26 mouse cellular contexts compared by ENCODE assay signal in genomic region chr9:21853961-21854360, GRCm38 (mm10). TPM values are rescaled to one million over a fixed set of nuclear protein-coding genes. Genes with fewer than 3 reads are reported as not detected.
DNase-seq lines count a peak whose midpoint lies in the region; ATAC-seq lines count a peak whose summit lies in the region.
"Had no signal": no experiment of that assay in that cellular context is flagged by ENCODE, and none has a peak within 500 bp of the region (broad histone marks: within the 10 kb centered on the region; RNA-seq: fewer than 3 reads in every experiment).

No protein-coding gene starts in this region.

- ATAC-seq in limb, embryonic 12.5 days (ENCODE audit: insufficient number of reproducible peaks, insufficient read depth, low FRiP score, low TSS enrichment, low read depth): no peak
- peak; percentile 52 for ATAC-seq in activated CD4-positive, CD25-positive, alpha-beta regulatory T cell, adult 4 months
- ATAC-seq in limb, embryonic 15.5 days (ENCODE audit: insufficient number of reproducible peaks, low FRiP score, low TSS enrichment, low read depth): no peak
- no peak for ATAC-seq in hindbrain, embryonic 14.5 days (ENCODE audit: low FRiP score)
- ATAC-seq: forebrain, embryonic 13.5 days; hindbrain, embryonic 16.5 days; midbrain, embryonic 15.5 days had no signal

- 0 out of 2 replicates have a peak overlapping the region, but pooled peaks have one; percentile 8 for H3K27ac ChIP-seq in limb, embryonic 12.5 days
- no peak overlapping the region; the same call in 1 of the 2 replicates for H3K27ac ChIP-seq in limb, embryonic 10.5 days
- 0 out of 2 replicates have a peak overlapping the region, but pooled peaks have one; percentile 19 for H3K27ac ChIP-seq in limb, embryonic 15.5 days
- no peak overlapping the region for H3K27ac ChIP-seq in hindbrain, embryonic 14.5 days
- H3K27ac ChIP-seq: forebrain, embryonic 13.5 days; hindbrain, embryonic 10.5 days; liver, embryonic 14.5 days; midbrain, embryonic 15.5 days; neural tube, embryonic 15.5 days had no signal

- 76% methylated on average over 5 of the region's 5 CpGs for WGBS in limb, embryonic 12.5 days
- 82% methylated on average over 5 of the region's 5 CpGs for WGBS in limb, embryonic 10.5 days
- WGBS in limb, embryonic 15.5 days: 73% methylated on average over 5 of the region's 5 CpGs
- WGBS in hindbrain, embryonic 14.5 days: 87% methylated on average over 5 of the region's 5 CpGs

- H3K4me2 ChIP-seq in limb, embryonic 12.5 days: no peak overlapping the region
- no peak overlapping the region for H3K4me2 ChIP-seq in limb, embryonic 15.5 days
- no peak overlapping the region for H3K4me2 ChIP-seq in hindbrain, embryonic 14.5 days (replicated peaks)
- H3K4me2 ChIP-seq: forebrain, embryonic 13.5 days had no signal

- H3K4me1 ChIP-seq in limb, embryonic 12.5 days (replicated peaks): peaks cover 26% of the 10 kb centered on the region
- peaks cover 39% of the 10 kb centered on the region for H3K4me1 ChIP-seq in limb, embryonic 10.5 days
- peaks cover 35% of the 10 kb centered on the region for H3K4me1 ChIP-seq in limb, embryonic 15.5 days
- no peaks in the 10 kb centered on the region for H3K4me1 ChIP-seq in hindbrain, embryonic 14.5 days (replicated peaks; ENCODE audit: control insufficient read depth, insufficient read depth, low read length)

- no peak for DNase-seq in limb, embryonic 10.5 days (ENCODE audit: low spot score)
- no peak for DNase-seq in right cerebral cortex, postnatal 10 days (ENCODE audit: low spot score in 2 of 2)
- DNase-seq in hindbrain, embryonic 14.5 days (ENCODE audit: low spot score): no peak
- no peak for DNase-seq in thymus, postnatal 0 days (ENCODE audit: low spot score)
- DNase-seq: adrenal gland, postnatal 25 days; B cell, adult 2 months; cerebellum, adult 8-10 months; cerebellum, postnatal 25 days; heart, postnatal 14 days; kidney, adult 11 months; kidney, postnatal 4 days; liver; lung, adult 2 months; lung, postnatal 14 days; retina, postnatal 1 day had no signal

- no peaks in the 10 kb centered on the region for H3K9me3 ChIP-seq in limb, embryonic 12.5 days
- no peaks in the 10 kb centered on the region for H3K9me3 ChIP-seq in limb, embryonic 10.5 days (replicated peaks)
- no peaks in the 10 kb centered on the region for H3K9me3 ChIP-seq in limb, embryonic 15.5 days
- H3K9me3 ChIP-seq in hindbrain, embryonic 14.5 days (ENCODE audit: control insufficient read depth, low read length): no peaks in the 10 kb centered on the region
- H3K9me3 ChIP-seq: forebrain, embryonic 13.5 days; hindbrain, embryonic 10.5 days; midbrain, embryonic 15.5 days; neural tube, embryonic 15.5 days had no signal

- no peaks in the 10 kb centered on the region for H3K27me3 ChIP-seq in limb, embryonic 12.5 days
- no peaks in the 10 kb centered on the region for H3K27me3 ChIP-seq in limb, embryonic 10.5 days (ENCODE audit: low read depth, poor library complexity, severe bottlenecking)
- no peaks in the 10 kb centered on the region for H3K27me3 ChIP-seq in limb, embryonic 15.5 days
- no peaks in the 10 kb centered on the region for H3K27me3 ChIP-seq in hindbrain, embryonic 14.5 days (ENCODE audit: control insufficient read depth, insufficient read depth, low read length)
- H3K27me3 ChIP-seq: forebrain, embryonic 13.5 days; midbrain, embryonic 15.5 days; neural tube, embryonic 15.5 days had no signal

- no peaks in the 10 kb centered on the region for H3K36me3 ChIP-seq in limb, embryonic 12.5 days
- H3K36me3 ChIP-seq in limb, embryonic 10.5 days: no peaks in the 10 kb centered on the region; the same call in 1 of the 2 replicates
- no peaks in the 10 kb centered on the region for H3K36me3 ChIP-seq in limb, embryonic 15.5 days
- H3K36me3 ChIP-seq in hindbrain, embryonic 14.5 days (replicated peaks; ENCODE audit: control insufficient read depth, insufficient read depth): no peaks in the 10 kb centered on the region
- H3K36me3 ChIP-seq: hindbrain, embryonic 10.5 days; midbrain, embryonic 15.5 days; neural tube, embryonic 15.5 days had no signal

- no peak overlapping the region for H3K4me3 ChIP-seq in limb, embryonic 12.5 days (replicated peaks)
- H3K4me3 ChIP-seq in limb, embryonic 10.5 days: no peak overlapping the region
- H3K4me3 ChIP-seq in limb, embryonic 15.5 days: no peak overlapping the region
- no peak overlapping the region for H3K4me3 ChIP-seq in hindbrain, embryonic 14.5 days (replicated peaks; ENCODE audit: low read length)
- H3K4me3 ChIP-seq: forebrain, embryonic 13.5 days; hindbrain, embryonic 10.5 days; midbrain, embryonic 15.5 days had no signal

- H3K9ac ChIP-seq in limb, embryonic 12.5 days (replicated peaks): no peak overlapping the region
- no peak overlapping the region for H3K9ac ChIP-seq in limb, embryonic 15.5 days
- H3K9ac ChIP-seq in hindbrain, embryonic 14.5 days: no peak overlapping the region
- H3K9ac ChIP-seq: forebrain, embryonic 13.5 days; liver, embryonic 14.5 days; midbrain, embryonic 15.5 days; neural tube, embryonic 15.5 days had no signal

RNA-seq across cellular contexts. Expression of gene Dock6, which starts 1.5 kb away (rescaled TPM):
- polyA plus RNA-seq in limb, embryonic 12.5 days (2016; fragmentation: Nextera tagmentation; extraction: Ambion mirVana): 38.3 and 38.9 TPM in 2 replicates
- 46.0 and 52.0 TPM in 2 replicates for polyA plus RNA-seq in limb, embryonic 10.5 days (2016; fragmentation: Nextera tagmentation; extraction: Ambion mirVana)
- polyA plus RNA-seq in activated CD4-positive, CD25-positive, alpha-beta regulatory T cell, adult 4 months (2017; shearing (Covaris generic)): 1 to 10 TPM in 1 of 2 experiments, under 1 TPM in 1; 0.94 to 1.8 TPM
- 38.1 and 41.0 TPM in 2 replicates for polyA plus RNA-seq in limb, embryonic 15.5 days (2015; fragmentation: Nextera tagmentation; extraction: Ambion mirVana)
- polyA plus RNA-seq in hindbrain, embryonic 14.5 days (2014; fragmentation: Nextera tagmentation; extraction: Ambion mirVana): 16.3 and 18.0 TPM in 2 replicates
- 5.3 and 5.9 TPM in 2 replicates for polyA plus RNA-seq in thymus, postnatal 0 days (2015; fragmentation: Nextera tagmentation; extraction: Ambion mirVana)

RNA-seq across cellular contexts. Expression of gene Angptl8, which starts 18.7 kb away (rescaled TPM):
- 0.99 and 1.1 TPM in 2 replicates for polyA plus RNA-seq in limb, embryonic 12.5 days (2016; fragmentation: Nextera tagmentation; extraction: Ambion mirVana)
- 1.2 and 1.6 TPM in 2 replicates for polyA plus RNA-seq in limb, embryonic 10.5 days (2016; fragmentation: Nextera tagmentation; extraction: Ambion mirVana)
- polyA plus RNA-seq in activated CD4-positive, CD25-positive, alpha-beta regulatory T cell, adult 4 months (2017; shearing (Covaris generic)): not detected
- 0.64 and 0.70 TPM in 2 replicates for polyA plus RNA-seq in limb, embryonic 15.5 days (2015; fragmentation: Nextera tagmentation; extraction: Ambion mirVana)
- 0.33 and 0.62 TPM in 2 replicates for polyA plus RNA-seq in hindbrain, embryonic 14.5 days (2014; fragmentation: Nextera tagmentation; extraction: Ambion mirVana)
- polyA plus RNA-seq in thymus, postnatal 0 days (2015; fragmentation: Nextera tagmentation; extraction: Ambion mirVana): 0.16 TPM in 1 of 2 replicates, not detected in the other
- polyA plus RNA-seq: embryonic facial prominence, embryonic 11.5 days; forebrain, embryonic 13.5 days; testis, adult 2 months had no signal

RNA-seq across cellular contexts. Expression of gene Kank2, which starts 55.4 kb away (rescaled TPM):
- 19.9 and 22.3 TPM in 2 replicates for polyA plus RNA-seq in limb, embryonic 12.5 days (2016; fragmentation: Nextera tagmentation; extraction: Ambion mirVana)
- polyA plus RNA-seq in limb, embryonic 10.5 days (2016; fragmentation: Nextera tagmentation; extraction: Ambion mirVana): 22.7 and 24.2 TPM in 2 replicates
- not detected for polyA plus RNA-seq in activated CD4-positive, CD25-positive, alpha-beta regulatory T cell, adult 4 months (2017; shearing (Covaris generic))
- polyA plus RNA-seq in limb, embryonic 15.5 days (2015; fragmentation: Nextera tagmentation; extraction: Ambion mirVana): 20.9 and 22.7 TPM in 2 replicates
- polyA plus RNA-seq in hindbrain, embryonic 14.5 days (2014; fragmentation: Nextera tagmentation; extraction: Ambion mirVana): 3.0 and 3.3 TPM in 2 replicates
- 1.8 and 2.0 TPM in 2 replicates for polyA plus RNA-seq in thymus, postnatal 0 days (2015; fragmentation: Nextera tagmentation; extraction: Ambion mirVana)

Comparison
In these comparisons a context has a peak if more than half of its experiments do, and no peak if none do; other contexts are left out.
1. H3K27ac ChIP-seq: peak in limb, embryonic 12.5 days (single experiment) and limb, embryonic 15.5 days (single experiment); none in limb, embryonic 10.5 days (single experiment) and hindbrain, embryonic 14.5 days (single experiment).